Mouse (Mus musculus) C2C12 (cell line): ENCODE data around the gene 1700001P01Rik.

Experiments
- CTCF ChIP-seq: IDR thresholded peaks from one replicate; pipeline ENCODE4 v1.5.1; 2011; ENCODE audit not compliant: control insufficient read depth, insufficient read depth, insufficient read length
- FOSL1 ChIP-seq: IDR thresholded peaks from one replicate; pipeline ENCODE4 v1.8.0; 2011; ENCODE audit warnings: mild to moderate bottlenecking, low read length; ENCODE audit not compliant: poor library complexity, insufficient read depth, severe bottlenecking
- MAX ChIP-seq: IDR thresholded peaks from one replicate; pipeline ENCODE4 v1.6.1; 2011; ENCODE audit warnings: mild to moderate bottlenecking, control low read depth

DNA sequence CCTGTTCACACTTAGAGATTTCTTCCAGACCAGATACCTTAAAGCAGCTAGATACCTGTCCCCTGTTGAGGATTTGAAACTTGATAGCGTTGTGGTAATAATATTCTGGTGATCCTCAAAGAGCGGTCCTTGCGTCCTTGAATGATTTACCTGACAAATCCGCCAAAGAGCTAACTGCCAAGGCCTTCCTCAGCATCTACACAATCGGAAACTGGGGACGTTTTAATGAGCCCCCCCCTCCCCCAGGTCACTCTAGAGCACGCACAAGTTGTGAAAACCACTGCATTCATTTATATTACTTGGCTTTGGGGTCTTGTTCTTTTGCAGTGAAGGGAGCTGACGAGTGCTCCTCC, 22.3 kb upstream of the 1700001P01Rik start:
- TF ChIP-seq MAX = no peak
- TF ChIP-seq FOSL1 = no peak
- no peak for TF ChIP-seq CTCF
